Mouse (Mus musculus): Measurements from ENCODE around the gene Trappc1. TPM values are rescaled to one million over a fixed set of nuclear protein-coding genes. Genes with fewer than 3 reads are reported as not detected.

Gene Trappc1
- polyA plus RNA-seq, 1 experiment from 2014 or later: 157 TPM

DNA sequence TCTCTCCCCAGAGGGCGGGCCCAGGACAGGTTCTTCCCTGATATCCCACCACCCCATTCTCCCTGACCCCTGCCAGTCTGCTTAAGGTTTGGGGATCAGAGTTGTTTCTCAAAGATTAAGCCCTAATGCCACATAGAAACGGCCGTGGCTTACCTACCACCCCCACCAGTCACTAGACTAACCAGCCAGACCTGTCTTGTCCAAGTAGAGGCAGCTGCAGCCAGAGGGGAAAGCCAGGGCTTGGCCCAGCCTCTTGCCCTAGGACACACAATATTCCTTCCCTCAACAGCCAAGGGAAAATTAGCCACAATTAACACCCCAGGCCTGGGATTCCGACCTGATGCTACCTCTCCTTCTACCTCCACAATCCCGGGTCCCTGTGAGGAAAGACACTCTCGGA is 41.9 kb downstream of the Trappc1 start:
- 19% methylated on average over 6 of the region's 6 CpGs for WGBS
- Histone ChIP-seq H3K9me3 (no peaks in the 10 kb centered on the region), H3K4me1 (peaks cover 31% of the 10 kb centered on the region), H3K9ac (peak overlapping the region; percentile 39; the same call in 1 of the 2 replicates), H3K4me3 (replicated peaks) (peak overlapping the region; percentile 85), H3K4me2 (peak overlapping the region; percentile 91), H3K36me3 (peaks cover 27% of the 10 kb centered on the region), H3K27ac (peak overlapping the region; percentile 99), H3K27me3 (replicated peaks) (no peaks in the 10 kb centered on the region)
- no peak for ATAC-seq (ENCODE audit: insufficient read depth, low FRiP score, low read depth)

DNA sequence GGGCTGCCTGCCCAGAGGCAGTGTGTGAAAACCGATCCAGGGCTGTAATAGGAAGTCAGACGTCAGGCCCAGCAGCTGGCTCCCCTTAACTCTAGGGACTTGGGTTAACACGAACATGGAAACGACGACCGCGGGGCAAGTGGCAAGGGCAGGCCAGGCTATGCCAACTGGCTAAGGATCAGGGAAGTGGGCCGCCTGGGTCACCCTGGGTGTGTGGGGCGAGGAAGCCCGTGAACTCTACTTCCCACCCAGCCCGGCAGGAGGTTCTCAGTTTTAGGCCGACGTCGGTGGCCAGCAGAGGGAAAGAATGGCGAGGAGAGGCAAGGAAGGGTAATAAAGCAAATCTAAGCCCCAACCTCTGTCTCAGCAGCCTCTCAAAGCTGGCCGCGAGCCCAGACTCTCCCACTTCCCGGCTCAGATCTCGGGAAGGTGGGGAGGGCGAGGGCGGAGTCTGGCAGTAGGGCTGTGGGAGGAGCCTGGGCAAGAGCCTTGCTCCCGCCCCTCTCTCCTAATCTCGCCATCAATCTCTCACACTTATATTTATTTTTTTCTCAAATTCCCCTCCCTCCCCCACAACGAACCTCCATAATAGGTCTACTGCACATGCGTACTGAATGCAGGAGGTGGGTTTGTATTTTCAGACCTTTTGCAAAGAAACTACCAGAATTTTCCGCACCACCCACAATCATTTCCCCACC is 42.5 kb downstream of the Trappc1 start:
- H3K4me1 ChIP-seq: peaks cover 34% of the 10 kb centered on the region
- H3K4me2 ChIP-seq: peak overlapping the region; percentile 91
- WGBS: under 1% methylated on average over 26 of the region's 26 CpGs
- H3K27ac ChIP-seq: peak overlapping the region; percentile 99
- ATAC-seq (ENCODE audit: insufficient read depth, low FRiP score, low read depth): peak; percentile 80
- no peaks in the 10 kb centered on the region for H3K9me3 ChIP-seq
- H3K4me3 ChIP-seq (replicated peaks): peak overlapping the region; percentile 85
- peak overlapping the region; percentile 39; the same call in 1 of the 2 replicates for H3K9ac ChIP-seq
- H3K27me3 ChIP-seq (replicated peaks): no peaks in the 10 kb centered on the region
- peaks cover 21% of the 10 kb centered on the region for H3K36me3 ChIP-seq

DNA sequence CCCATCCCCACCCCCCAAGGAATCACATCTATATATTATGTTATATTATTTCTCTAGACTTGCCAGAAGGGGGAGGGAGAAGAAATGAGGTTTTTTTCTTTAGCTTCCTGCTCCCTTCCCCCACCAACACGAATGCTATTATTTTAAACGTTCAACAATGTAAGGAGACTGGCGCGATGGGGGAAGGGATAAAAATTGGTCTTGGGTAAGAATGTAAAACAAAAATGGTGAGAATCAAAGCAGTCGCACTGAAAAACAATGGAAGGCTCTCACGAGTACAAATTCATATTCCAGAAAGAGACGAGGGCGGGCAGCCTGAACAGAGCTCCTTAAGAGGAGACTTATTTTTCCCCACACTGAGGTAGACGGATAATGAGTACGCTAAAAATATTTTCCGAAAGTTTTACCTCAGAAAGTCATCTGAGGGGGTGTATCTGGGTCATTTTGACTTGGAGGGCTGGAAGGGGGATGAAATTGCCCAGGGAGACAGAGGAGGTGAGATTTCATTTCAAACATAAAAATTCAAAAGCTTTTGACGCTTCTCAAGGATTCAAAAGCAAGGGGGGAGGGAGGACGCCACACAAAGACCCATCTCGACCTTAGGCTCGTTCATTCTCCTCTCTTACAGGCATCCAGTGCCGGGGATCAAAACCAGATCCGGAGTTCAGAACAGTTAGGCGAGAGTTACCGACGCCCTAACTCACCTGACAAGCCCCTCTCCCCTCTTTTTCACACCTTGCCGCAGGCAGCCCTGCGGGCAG is 43.3 kb downstream of the Trappc1 start:
- Histone ChIP-seq H3K4me2 (peak overlapping the region; percentile 91), H3K4me1 (peaks cover 42% of the 10 kb centered on the region), H3K36me3 (peaks cover 14% of the 10 kb centered on the region), H3K9ac (peak overlapping the region; percentile 99), H3K27ac (peak overlapping the region; percentile 99), H3K9me3 (no peaks in the 10 kb centered on the region), H3K27me3 (replicated peaks) (no peaks in the 10 kb centered on the region), H3K4me3 (replicated peaks) (peak overlapping the region; percentile 85)
- no peak for ATAC-seq (ENCODE audit: insufficient read depth, low FRiP score, low read depth)
- under 1% methylated on average over 22 of the region's 22 CpGs for WGBS

DNA sequence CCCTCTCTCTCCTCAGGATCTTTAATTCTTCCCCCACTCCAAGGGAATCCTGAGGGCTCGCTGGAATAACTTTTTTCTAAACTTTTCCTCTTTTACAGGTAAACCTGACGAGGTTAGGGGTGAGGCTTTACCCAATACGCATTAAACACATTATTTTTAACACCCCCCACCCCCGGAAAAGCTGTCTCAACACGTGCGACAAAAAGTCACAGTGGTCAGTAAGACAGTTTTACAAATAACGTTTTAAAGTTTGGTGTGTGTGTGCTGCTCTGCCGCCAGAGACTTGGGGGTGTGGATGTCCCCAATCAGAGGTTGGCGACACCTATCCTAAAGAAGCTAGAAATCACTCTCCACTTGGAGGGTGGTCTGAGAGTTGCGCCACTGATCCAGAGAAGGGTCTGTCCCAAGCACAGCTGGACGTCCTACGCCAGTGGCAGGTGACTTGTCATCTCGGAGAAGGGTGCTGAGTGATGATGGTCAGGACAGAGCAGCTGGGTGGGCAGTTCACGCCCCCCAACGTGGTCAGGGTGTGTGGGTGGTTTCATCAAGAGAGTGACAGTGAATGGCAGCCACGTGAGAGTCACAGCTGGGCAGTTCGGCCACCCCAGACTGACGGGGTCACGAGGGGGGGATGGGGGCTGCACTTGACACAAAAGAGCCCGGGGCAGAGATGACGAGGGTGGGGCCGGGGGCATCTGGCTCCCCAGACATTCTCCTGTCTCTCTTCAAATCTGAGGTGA is 44.0 kb downstream of the Trappc1 start:
- Histone ChIP-seq H3K36me3 (peaks cover 8% of the 10 kb centered on the region; the same call in 1 of the 2 replicates), H3K4me2 (peak overlapping the region; percentile 91), H3K27me3 (replicated peaks) (no peaks in the 10 kb centered on the region), H3K4me3 (replicated peaks) (peak overlapping the region; percentile 85), H3K9me3 (no peaks in the 10 kb centered on the region), H3K27ac (peak overlapping the region; percentile 99), H3K9ac (peak overlapping the region; percentile 99), H3K4me1 (peaks cover 47% of the 10 kb centered on the region)
- 1% methylated on average over 22 of the region's 22 CpGs for WGBS
- ATAC-seq (ENCODE audit: insufficient read depth, low FRiP score, low read depth): no peak

DNA sequence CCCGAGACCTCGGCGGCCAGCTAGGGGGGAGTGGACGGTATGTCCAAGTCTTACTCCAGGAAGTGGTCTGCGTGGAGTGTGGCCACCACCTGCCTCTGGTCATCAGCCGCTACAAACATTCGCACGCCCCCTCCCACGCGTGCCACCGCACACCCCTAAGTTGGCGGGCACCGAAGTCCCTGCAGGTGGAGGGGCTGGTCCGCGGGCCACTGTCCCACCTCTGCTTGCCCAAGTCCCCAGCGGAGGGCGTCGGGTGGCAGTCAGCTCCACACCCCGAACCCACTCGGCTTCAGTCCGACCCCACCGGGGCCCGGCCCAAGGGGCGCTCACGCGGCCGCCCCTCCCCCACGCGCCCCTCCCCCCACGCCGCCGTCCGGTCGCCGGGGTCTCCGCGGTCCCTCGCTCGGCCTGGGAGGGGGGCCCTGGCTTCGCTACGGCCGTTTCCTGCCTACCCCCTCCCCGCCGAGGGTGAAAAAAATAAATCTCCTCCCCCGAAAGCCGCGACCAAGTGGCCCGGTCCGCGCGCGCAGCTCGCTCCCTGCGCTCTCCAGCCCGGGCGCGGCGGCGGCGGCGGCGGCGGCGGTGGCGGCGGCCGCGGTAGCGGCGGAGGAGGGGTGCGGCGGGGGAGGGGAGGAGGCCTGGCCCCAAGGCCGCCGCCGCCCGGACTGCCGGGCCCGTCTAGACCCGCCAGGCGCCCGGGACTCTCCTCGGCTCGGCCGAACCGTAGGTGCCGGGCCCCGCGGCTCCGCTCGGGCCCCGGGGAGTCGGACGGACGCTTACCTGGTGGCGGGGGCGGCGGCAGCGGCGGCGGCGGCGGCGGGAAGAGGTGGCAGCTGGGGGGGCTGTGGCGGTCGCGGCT is 44.8 kb downstream of the Trappc1 start:
- Histone ChIP-seq H3K9ac (peak overlapping the region; percentile 99), H3K27me3 (replicated peaks) (no peaks in the 10 kb centered on the region), H3K4me3 (replicated peaks) (peak overlapping the region; percentile 85), H3K4me2 (peak overlapping the region; percentile 91), H3K4me1 (peaks cover 50% of the 10 kb centered on the region), H3K9me3 (no peaks in the 10 kb centered on the region), H3K27ac (peak overlapping the region; percentile 99), H3K36me3 (peaks cover 5% of the 10 kb centered on the region; the same call in 1 of the 2 replicates)
- ATAC-seq (ENCODE audit: insufficient read depth, low FRiP score, low read depth): 0 out of 2 replicates have a peak, but pooled peaks have one; percentile 0
- under 1% methylated on average over 70 of the region's 106 CpGs for WGBS

DNA sequence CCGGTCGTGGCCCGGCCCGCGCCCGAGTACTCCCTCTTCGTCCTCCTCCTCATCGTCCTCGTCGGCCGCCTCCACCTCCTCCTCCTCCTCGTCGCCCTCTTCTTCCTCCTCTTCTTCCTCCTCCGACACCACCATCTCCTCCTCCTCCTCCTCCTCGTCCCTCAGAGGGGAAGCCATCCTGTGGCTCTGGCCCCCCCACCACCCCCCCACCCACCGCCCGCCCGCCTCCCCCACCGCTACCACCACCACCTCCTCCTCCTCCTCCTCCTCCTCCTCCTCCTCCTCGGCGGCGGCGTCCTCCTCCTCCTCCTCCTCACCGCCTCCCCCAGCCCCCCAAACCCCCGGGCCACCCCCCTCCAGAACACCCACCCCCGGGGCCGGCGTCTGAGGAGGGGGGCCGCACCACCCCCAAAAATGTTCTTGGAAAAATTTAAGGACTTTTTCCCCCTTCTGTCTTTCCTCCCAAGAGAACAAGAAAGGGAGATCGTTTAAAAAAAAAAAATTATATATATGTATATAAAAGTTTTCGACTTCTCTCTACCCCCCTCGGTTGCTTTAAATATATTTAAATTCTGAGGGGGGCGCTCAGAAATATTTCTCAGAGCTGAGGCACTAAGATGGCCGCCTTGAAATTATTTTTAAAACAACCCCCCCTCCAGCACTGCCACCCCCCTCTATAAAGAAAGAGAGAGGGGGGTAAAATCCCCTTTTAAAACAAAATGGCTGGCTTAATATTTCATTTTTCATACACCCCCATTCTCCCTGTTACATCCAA is 45.6 kb downstream of the Trappc1 start, which contains the start of gene Chd3:
Gene Chd3, minus strand, starts transcription at position 192 of the 775 bp plus-strand sequence.
- Histone ChIP-seq H3K4me1 (peaks cover 46% of the 10 kb centered on the region), H3K27me3 (replicated peaks) (no peaks in the 10 kb centered on the region), H3K27ac (peak within 1 kb of the TSS; percentile 99), H3K36me3 (peaks cover 10% of the 10 kb centered on the region; the same call in 1 of the 2 replicates), H3K4me3 (replicated peaks) (peak within 1 kb of the TSS; percentile 85), H3K9me3 (no peaks in the 10 kb centered on the region), H3K4me2 (peak within 1 kb of the TSS; percentile 91), H3K9ac (peak within 1 kb of the TSS; percentile 99)
- ATAC-seq (ENCODE audit: insufficient read depth, low FRiP score, low read depth): no peak
- 1% methylated on average over 19 of the region's 34 CpGs for WGBS

DNA sequence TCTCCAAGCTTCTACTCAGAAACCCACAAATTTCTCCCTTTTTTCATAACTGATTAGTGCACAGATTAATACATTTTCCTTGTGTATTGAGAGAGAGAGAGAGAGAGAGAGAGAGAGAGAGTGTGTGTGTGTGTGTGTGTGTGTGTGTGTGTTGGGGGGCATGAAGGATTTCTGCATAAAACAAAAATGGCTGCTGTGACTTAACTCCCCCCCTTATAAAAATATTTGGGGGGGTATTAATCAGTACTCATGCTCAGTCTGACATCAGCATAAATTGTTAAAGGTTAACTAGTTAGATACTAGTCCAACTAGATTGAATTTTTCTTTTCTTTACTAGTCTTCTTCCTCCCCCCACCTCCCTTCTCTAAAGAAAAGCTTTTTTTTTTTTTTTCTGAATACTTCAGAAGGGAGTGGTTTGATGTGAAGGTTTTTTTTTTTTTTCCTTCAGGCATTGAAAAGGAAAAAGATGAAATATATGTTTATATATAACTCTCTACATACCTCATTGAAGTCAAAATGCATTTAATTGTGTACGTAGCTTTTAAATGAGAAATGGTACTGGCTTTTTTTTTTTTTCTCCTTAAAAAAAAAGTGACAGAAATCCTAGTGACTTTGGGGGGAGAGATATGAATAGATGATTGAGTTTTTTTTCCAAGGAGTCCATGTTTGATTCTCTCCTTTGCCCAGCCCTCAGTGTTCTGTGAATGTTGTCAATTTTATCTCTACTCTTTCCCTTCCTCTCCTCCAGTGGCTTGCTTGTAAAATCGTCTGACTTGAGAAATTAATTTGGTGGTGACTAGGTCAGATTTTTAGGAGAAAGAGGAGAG is 46.4 kb downstream of the Trappc1 start:
- no peak for ATAC-seq (ENCODE audit: insufficient read depth, low FRiP score, low read depth)
- Histone ChIP-seq H3K4me2 (peak overlapping the region; percentile 91), H3K36me3 (peaks cover 10% of the 10 kb centered on the region; the same call in 1 of the 2 replicates), H3K9ac (no peak overlapping the region), H3K4me1 (peaks cover 38% of the 10 kb centered on the region), H3K4me3 (replicated peaks) (peak overlapping the region; percentile 85), H3K27ac (peak overlapping the region; percentile 99), H3K27me3 (replicated peaks) (no peaks in the 10 kb centered on the region), H3K9me3 (no peaks in the 10 kb centered on the region)
- 15% methylated on average over 2 of the region's 2 CpGs for WGBS

DNA sequence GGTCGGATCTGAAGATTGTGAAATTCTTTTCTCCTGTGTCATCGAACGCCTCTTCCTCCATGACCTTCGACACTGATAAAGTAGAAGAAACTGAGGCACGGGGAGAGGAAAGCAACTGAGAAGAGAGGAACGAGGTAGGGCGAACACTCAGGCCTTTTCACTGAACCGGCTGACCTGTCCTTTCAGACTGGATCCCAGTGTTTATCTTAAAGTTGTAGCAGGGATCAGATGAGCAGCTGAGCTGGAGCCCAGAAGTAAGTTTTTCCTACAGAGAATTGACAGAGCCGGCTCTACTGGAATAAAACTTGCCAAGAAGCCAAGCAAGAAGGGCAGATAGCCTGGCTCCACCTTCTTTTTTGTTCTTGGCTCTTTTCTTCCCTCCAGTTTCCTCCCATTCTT is 47.0 kb downstream of the Trappc1 start:
- peak overlapping the region; percentile 86 for H3K27ac ChIP-seq
- ATAC-seq (ENCODE audit: insufficient read depth, low FRiP score, low read depth): no peak
- H3K9me3 ChIP-seq: no peaks in the 10 kb centered on the region
- H3K4me3 ChIP-seq (replicated peaks): no peak overlapping the region
- no peaks in the 10 kb centered on the region for H3K27me3 ChIP-seq (replicated peaks)
- H3K36me3 ChIP-seq: peaks cover 10% of the 10 kb centered on the region; the same call in 1 of the 2 replicates
- 15% methylated on average over 9 of the region's 9 CpGs for WGBS
- H3K4me2 ChIP-seq: peak overlapping the region; percentile 20
- H3K9ac ChIP-seq: no peak overlapping the region
- peaks cover 32% of the 10 kb centered on the region for H3K4me1 ChIP-seq

DNA sequence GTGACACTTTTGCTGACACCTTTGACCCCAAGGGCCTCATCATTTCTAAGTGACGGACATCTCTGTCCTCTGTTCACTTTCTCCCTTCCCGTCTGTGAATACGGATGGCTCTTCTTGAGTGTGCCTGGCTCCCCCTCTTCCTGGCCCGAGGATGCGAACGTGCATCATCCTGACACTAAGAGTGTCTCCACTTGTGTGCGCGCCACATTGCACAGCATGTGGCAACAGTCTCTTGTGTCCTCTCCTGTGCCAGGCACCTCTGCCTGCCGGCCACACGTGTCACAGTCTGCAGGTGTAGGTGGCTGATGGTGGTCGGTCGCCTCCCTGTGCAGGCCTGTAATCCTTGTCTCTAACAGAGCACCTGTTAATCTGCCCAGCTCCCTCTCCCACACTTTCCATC is 47.8 kb downstream of the Trappc1 start:
- Histone ChIP-seq H3K4me2 (peak overlapping the region; percentile 20; the same call in 1 of the 2 replicates), H3K27me3 (replicated peaks) (no peaks in the 10 kb centered on the region), H3K9me3 (no peaks in the 10 kb centered on the region), H3K4me1 (peaks cover 30% of the 10 kb centered on the region), H3K4me3 (replicated peaks) (0 out of 2 replicates have a peak overlapping the region, but pooled peaks have one; percentile 6), H3K27ac (peak overlapping the region; percentile 86), H3K9ac (no peak overlapping the region), H3K36me3 (peaks cover 10% of the 10 kb centered on the region; the same call in 1 of the 2 replicates)
- 49% methylated on average over 12 of the region's 12 CpGs for WGBS
- ATAC-seq (ENCODE audit: insufficient read depth, low FRiP score, low read depth): no peak
